Mouse (Mus musculus) frontal cortex, postnatal 25 days (tissue): ENCODE results near the gene Nat8.
"Not testable (repeated sequence)": the region's sequence is repeated elsewhere in the genome, so short reads cannot be mapped to it uniquely, and the experiment has no call there.

ENCODE experiments used
- DNase-seq, 2 experiments: peaks; one replicate each; pipeline ENCODE4 v3.0.0; 2022; ENCODE audit warnings: low spot score in 2 of 2

The Nat8 gene

DNA sequence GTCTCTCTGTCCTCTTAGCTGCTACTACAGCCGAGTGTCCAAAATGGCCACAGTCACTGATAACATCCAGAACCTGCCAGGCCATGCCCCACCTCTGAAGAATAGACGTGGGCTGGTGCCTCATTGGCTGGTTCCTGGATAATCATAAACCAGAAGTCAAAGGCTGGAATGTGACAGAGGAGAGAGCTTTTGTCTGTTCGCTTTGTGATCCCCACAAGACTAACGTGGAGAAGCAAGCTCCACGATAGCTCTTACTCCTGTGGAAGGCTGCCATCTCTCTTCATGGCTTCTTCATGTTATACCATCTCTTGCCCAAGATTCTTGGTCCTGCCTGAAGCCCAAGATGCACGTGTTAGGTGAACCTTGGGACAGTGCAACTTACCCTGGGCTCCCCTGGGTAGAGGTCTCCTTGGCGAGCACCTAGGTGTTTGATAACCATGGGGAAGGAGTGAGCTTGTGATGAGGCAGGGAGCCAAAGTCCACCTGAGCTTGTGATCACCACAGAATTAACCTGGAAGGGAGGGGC is at the start of gene Nat8:
Nat8 (minus strand) TSS at position 287 of the 526 bp plus-strand sequence.
- DNase-seq: no peak

DNA sequence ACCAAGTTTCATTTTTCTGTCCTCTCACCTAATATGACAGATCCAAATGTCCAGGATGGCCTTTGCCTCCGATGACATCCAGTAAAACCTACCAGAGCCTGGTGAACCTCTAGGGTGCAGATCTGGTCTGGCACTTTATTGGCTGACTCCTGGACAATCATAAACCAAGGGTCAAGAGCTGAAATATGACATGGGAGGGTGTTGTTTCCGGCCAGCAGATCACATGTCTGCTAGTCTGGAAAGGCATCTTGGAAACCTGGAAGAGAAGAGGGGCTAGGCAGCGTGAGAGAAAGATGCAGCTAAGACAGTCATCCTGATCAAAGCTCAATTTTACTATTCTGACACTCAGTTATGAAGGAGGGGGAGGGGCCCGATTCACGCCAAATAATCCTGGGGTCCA is 37.1 kb upstream of the Nat8 start, which contains the start of gene Nat8f2:
Nat8f2 (minus strand) TSS at position 153 of the 400 bp plus-strand sequence.
- not testable (repeated sequence) for DNase-seq

DNA sequence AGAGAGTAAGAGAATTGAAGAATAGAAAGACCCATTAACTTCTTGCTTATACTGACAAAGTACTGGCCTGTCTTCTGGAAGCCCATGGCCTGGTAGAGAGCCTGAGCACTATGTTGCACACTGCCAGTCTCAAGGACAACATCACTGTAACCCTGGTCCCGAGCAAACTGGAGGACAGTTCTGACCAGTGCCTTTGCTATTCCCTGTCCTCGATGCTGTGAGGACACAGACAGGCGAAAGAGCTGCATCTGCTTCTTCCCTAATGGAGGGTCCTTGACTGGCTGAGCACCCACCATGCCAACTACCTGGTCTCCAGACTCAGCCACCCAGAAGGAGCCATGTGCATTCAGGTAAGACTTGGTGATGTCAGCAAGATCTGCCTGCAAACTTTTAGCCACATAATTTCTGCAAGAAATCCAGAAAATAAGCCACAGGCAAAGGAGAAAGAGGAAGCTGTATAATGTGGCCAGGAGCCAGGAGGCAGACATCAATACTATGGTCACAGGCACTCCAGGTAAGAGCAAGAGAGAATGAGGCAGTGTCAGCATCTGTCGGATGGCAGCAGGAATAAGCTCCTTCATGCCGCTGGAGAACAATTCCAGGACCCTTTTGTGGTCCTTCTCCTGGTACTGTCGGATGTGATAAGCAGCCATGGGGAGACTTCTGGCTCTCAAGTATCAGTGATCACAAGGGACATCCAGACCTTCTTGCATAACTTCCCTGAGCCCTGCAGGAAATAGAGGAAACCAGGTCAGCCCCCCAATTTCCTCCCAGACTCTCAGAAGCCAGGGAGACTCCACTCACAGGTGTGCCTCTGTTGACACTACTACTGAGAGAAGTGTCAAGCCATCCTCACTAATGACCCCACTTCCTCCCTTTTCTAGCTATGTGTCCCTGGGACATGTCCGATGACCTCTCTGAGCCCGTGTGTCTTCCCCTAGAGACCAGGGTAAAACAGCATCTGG is 36.1 kb upstream of the Nat8 start:
- no peak for DNase-seq

DNA sequence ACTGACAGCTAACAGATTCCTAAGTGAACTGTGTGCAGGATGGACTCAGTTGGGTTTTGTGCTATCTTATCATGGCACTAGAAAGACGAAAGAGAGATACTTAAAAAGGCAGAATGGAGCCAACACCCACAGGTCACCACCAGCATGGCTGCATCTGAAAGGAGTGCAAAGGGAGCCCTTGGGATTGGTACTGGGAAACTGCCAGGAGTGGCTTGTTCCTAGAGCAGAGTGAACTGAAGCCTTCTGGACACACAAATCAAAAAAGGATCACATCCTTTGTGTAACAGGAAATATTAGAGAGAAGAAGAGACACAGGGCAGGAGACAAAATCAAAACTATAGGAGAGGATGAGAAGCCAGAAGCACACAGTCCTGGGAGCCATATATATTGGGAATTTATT is 35.1 kb upstream of the Nat8 start:
- not testable (repeated sequence) for DNase-seq

DNA sequence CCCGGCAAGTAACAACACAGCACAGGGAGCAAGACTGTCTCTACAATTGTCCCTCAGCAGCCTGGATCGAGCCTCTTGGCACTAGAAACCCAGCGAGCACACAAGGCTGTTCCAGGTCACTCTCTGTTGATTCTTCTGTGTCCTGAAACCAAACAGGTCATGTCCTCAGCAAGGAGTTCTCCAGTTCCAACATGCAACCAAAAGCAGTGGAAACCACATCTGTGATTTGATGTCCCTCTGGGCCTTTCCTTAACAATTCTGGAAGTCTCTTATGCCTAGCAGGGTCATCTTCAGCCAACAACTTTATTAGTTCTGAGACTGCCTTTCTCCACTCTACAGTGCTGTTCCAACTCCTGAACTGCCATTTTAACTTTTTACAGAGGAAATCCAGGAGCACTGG is 34.3 kb upstream of the Nat8 start:
- DNase-seq: not testable (repeated sequence)

DNA sequence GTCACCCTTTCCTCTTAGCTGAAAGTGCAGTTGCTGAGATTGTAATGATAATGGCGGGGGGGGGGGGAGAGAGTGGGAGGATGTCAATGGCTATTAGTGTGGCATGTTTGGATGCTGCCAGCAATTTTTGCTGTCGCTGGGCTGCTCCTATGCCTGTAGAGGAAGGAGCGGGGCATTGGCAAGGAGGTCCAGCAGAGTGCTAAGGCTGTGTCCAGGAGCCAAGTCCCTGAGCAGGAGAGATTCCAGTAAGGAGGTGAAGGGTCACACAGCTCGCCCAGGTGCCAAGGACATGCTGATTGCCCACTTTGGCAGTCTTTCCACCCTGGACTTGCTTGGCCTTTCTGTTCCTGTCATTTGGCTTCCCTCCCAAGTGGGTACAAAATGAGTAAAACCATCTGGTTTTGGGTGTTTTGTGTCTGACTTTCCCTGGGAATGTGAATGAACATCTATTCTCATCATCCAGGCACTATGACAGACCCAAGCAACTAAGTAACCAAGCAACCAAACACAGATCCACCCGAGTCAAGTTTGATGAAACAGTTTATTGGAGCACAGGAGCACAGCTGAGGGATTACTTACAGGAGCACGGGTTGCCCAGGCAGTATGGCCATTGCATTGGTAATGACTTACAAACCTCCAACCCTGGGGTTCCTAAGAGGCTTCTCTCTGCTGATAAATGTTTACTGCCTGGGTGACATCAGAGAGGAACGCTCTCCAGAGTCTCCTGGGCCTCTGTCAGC is 33.2 kb upstream of the Nat8 start:
- peak in 1 of 2 experiments; percentile 12 for DNase-seq

DNA sequence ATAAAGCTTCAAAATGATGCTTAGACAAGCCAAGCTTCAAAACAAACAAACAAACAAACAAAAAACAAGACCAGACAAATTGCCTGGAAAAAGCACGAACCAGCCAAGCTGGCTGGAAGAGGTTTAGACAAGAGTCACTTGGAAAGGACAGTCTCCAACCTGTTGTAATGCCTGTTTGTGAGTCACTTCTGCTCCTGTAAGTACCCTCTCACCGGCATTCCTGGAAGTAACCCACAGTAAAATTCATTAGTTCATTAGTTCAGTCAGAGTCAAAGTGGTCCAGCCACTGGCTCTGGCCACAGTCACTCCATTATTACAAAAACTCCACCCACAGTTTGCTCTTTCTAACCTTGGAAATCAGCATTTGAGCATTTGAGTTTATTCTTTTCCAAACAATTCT is 32.0 kb upstream of the Nat8 start:
- no peak for DNase-seq

DNA sequence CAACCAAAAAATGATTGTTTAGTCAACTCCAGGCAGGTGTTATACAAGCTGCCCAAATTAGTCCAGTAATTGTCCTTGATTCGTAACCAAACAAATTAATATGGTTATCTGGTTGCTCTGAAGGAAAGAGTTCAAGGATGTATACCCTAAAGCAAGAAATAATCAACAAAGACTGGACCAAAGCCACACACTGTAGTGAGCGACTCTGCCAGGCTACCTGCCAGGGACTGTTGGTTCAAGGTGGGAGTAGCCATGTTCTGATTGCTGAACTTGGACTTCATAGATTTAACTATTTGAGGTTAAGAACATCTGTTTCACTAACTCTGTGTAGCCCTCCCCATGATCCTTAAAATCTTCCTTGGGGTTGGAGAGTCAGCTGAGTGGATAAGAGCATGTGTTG is 31.3 kb upstream of the Nat8 start:
- no peak for DNase-seq

DNA sequence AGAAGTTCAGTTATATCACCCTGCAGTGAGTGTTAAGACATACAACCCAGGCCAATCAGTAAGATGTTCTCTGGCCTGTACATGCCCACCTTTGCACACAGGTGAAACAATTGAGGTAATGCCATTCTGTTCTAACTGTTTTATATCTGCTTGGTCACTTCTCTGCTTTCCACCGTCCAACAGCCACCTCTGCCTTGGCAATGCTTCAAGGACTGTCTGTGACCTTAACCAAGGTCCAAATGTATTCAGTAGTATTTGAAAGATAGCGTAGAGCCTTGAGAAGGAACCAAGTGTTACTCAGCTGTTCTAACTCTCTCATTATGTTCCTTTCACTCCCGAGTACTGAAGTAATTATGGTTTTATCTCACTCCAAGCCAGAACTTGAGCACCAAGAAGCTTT is 30.7 kb upstream of the Nat8 start:
- no peak for DNase-seq

DNA sequence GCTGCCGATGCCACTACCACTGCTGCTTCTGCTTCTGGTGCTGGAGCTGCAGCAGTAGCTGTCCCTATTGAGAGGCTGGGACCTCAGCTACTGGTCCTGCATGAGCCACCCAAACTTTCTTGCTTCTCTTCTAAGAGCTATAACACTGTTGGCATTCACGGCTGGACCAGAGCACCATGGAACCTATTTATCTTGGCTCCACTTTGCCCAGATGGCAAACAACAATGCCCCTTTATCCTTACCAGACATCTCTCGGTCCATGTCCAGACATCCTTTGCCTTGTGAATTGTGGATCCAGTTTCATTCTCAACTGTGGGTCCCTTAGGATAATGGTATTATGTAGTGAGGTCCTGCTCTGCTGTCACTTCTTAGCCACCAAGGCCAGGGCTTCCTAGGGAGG is 29.4 kb upstream of the Nat8 start:
- no peak for DNase-seq

DNA sequence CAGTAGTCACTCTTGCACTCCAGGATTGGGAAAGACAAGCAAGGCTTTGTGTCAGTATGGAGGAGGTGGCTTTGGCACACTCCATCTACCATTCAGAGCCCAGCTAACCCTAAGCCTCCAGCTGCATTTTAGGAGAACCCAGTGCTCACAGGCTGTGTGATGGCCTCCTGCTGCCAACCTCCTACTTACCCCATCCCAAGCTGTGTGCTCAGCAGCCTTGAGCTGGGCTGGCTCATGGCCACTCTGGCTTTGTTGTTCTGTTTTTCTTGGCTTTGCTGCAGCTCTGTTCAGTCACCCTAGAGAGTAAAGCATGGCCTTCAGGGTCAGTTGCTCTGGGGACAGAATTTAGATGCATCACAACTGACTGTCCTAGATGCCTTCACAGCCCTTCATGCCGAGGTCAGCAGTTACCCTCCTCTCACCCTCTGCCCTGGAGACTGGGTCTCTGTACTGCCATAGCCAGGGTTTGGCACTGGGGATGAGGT is 24.4 kb upstream of the Nat8 start:
- peak; percentile 31 to 41 for DNase-seq

DNA sequence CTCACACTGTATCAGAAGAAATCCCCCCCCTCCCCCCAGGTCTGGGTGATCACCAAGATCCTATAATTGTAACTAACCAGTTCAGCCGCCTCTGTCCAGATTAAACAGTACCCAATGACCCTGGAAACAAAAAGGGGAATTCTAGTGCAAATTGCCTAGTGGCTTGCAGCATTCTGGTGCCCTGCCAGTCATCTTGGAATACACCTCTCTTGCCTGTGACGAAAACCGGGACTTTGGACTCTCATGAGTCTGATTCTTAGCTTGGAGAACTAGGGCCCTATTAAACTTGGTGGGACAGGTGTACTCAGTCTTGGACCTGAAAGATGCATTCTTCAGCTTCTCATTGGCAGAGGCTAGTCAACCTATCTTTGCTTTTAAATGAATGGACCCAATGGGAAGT is 21.6 kb upstream of the Nat8 start:
- no peak for DNase-seq

DNA sequence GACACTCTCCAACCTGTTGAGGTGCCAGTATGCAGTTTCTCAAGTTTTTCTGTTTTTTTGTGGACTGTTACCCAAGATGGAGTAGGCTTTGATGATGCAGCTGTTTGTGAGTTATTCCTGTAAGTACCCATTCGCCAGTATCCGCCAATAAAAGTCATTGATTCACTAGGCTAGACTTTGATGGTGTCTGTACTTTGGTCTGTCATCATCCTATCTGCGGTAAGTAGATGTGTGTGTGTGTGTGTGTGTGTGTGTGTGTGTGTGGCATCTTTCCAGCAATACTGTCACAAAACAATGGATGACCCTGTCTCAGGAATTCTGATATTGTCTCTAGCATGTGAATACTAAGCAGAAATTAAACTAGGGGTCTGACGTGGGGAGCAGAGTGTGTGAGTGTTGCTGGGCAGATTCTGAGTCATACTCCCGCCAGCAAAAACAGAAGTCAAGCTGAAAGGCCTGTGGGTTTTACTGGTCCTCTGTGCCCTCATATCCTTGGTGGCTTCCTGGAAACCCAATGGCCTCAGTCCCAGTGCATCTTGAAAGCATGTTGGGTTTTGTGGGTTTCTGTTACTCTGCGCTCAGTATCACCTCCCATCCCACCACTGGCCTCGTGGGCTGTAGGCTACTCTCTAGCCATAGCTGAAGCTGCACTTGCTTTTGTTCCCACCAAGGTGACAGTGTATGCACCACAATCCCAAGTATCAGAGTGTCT is 19.3 kb upstream of the Nat8 start:
- DNase-seq: no peak

DNA sequence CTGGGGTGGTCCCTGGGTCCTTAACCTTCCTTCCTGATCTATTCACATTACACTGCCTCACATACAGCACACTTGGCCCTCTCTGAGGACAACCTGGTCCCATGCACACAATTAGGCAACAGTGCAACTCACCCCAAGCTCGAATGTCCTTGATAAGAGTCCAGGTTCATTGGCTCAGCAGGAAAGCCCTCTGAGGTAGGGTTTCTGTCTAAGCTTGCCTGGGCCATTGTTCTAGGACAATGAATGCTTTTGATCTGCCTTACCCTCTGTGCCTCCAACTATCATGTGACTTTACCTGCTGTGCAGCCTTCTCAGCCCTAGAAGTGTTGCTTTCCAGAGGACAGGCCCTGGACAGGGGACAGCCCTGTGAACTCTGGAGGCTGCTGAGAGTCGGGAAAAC is 17.4 kb upstream of the Nat8 start:
- no peak for DNase-seq

DNA sequence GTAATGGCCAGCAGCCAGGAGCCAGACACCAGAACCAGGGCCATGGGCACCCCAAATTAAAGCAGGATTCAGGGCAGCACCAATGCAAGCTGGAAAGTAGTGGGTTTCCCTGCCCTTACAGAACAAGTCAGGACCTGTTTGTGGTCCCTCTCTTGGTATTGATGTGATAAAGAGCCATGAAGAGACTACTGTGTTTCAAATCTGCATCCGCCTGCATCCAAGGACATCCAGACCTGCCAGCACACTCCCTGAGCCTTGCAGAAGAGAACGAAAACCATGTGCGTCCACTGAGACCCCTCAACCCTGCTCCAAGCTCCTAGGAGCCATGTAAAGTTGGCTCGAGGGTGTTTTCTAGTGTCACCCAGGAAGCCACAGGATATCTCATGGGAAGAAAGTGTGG is 16.3 kb upstream of the Nat8 start:
- DNase-seq: no peak

DNA sequence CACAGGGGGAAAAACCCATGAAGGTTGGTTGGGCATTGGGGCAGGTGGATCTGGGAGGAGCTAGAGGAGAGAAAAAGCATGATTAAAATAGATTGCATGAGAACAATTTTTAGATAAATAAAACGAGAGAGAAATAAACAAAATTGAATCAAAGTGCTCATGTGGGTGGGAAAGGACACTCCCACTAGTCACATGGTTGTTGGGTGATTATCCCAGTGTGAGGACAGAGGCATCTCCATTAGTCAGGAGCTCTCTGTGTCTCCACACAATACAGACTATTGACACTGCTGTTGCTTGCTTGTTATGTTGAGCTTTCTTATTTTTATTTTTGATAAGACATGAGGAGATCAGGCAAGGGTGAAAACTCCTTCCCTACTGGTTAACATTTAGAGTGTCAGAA is 15.0 kb upstream of the Nat8 start:
- DNase-seq: no peak

DNA sequence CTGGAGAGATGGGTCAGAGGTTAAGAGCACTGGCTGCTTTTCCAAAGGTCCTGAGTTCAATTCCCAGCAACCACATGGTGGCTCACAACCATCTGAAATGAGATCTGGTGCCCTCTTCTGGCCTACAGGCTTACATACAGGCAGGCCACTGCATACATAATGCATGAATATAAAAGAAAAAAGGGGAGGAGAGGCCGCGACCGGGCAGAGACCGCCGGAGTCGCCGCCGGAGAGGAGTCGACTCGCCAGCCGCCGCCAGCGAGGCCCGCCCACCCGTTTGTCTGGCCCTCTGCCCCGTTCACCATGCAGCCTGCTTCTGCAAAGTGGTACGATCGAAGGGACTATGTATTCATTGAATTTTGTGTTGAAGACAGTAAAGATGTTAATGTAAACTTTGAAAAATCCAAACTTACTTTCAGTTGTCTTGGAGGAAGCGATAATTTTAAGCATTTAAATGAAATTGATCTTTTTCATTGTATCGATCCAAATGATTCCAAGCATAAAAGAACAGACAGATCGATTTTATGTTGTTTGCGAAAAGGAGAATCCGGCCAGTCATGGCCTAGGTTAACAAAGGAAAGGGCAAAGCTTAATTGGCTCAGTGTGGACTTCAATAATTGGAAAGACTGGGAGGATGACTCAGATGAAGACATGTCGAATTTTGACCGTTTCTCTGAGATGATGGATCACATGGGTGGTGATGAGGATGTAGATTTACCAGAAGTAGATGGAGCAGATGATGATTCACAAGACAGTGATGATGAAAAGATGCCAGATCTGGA is 12.0 kb upstream of the Nat8 start:
- DNase-seq: not testable (repeated sequence)

DNA sequence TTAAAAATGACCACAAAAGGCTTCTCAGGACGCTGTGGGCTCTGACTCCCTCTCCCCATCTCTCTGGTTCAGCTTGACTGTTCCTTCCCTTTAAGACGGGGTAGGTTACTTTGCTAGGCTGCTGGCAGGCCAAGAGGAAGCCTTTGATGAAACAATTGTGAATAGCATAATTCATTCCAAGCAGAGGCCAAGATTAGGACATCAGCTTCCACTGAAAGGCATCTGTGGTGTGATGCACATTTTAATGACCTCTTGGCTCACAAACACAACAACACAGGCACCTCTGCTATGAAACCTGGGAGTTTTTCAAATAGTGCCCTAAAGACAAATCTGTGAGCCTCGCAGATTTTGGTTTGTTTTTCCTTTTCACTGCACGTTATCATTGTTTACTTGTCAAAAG is 8.1 kb upstream of the Nat8 start:
- no peak for DNase-seq

DNA sequence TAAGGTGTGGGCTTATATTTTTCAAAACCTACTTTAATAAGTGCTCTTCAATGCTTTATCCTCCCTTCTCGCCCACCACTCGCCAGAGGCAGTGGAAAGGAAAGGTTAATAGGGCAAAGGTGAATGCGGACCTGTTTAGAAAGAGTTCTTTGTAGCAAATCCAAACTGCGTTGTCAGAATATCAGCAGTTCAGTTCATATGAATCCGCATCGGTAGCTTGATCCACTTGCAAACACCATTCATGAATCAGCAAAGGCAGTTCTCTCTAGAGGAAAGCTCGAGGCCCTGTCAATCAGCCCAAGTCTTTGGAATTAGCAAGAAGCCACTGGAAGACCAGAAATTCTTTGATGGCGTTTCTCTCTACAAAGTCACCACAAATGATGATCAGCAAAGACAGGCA is 6.8 kb upstream of the Nat8 start:
- DNase-seq: no peak

DNA sequence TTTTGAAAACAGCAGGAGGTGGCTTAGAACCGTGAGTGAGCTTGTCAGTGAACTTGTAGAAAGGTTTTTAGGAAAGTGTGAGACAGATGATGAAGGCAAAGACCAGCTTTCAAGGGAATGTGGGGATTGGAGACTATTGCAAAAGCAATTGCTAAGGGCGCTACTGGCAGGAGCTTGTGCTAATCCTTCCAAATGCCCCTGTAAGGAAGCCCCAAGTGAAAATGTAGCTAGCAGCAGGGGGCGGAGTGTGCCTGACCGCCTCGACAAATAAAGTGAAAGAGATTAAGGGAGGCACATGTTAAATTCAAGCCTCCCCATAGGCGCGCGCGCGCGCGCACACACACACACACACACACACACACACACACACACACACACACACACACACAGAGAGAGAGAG is 5.4 kb upstream of the Nat8 start:
- DNase-seq: peak in 1 of 2 experiments; percentile 9

DNA sequence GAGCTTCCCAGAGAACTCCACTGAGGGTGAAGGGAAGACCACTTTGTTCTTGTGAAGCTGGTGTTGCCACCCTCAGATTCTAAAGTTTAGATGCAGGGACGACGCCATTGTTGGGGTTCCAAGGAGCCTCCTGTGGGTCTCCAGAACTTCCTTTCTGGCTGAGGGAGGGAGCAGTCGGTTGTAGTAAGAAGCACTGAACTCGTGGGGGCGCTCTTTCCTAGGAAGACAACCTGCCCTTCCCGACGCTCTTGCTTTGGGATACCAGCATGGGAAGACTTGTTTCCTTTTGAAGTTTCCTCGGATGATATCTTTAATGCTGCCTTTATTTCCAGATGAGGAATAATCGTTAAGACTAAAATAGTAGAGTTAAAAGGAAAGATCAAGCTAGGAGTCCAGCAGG is 4.9 kb upstream of the Nat8 start:
- DNase-seq: peak; percentile 31 to 36
